In genomic region chr10:43983866-43984265, GRCm38 (mm10) we compare ENCODE assay signal across 7 mouse cellular contexts.
"Had no signal": no experiment of that assay in that cellular context is flagged by ENCODE, and none has a peak within 500 bp of the region (broad histone marks: within the 10 kb centered on the region; RNA-seq: fewer than 3 reads in every experiment).

No protein-coding gene starts in this region.

- ATAC-seq: liver, postnatal 0 days had no signal

- DNase-seq: liver; liver, embryonic 13.5 days; liver, postnatal 0 days; lung, postnatal 14 days; retina, postnatal 1 day; right cerebral cortex, postnatal 4 days; thymus, postnatal 4 days had no signal
